Mouse (Mus musculus) gastrocnemius, postnatal 25 days (tissue): ENCODE results near the gene Eva1c. TPM values are rescaled to one million over a fixed set of nuclear protein-coding genes. Genes with fewer than 3 reads are reported as not detected.

Source experiments
- DNase-seq: peaks from one replicate; pipeline ENCODE4 v3.0.0; 2022
- microRNA-seq, 2 experiments: library from miRNA; unstranded; fragments of <30 nt; microRNA quantifications; one replicate each; pipeline ENCODE4 v1.2.0; 2021; ENCODE audit warnings: borderline replicate concordance in 2 of 2
- total RNA-seq, 2 experiments: library from RNA; stranded (reverse); gene quantifications; 1 replicate in 1 of 2; 2 replicates in 1 of 2; pipeline ENCODE4 v1.2.3; 2021

Eva1c gene
- total RNA-seq, 2 experiments from 2014 or later = 0.24 TPM; not detected in 1

DNA sequence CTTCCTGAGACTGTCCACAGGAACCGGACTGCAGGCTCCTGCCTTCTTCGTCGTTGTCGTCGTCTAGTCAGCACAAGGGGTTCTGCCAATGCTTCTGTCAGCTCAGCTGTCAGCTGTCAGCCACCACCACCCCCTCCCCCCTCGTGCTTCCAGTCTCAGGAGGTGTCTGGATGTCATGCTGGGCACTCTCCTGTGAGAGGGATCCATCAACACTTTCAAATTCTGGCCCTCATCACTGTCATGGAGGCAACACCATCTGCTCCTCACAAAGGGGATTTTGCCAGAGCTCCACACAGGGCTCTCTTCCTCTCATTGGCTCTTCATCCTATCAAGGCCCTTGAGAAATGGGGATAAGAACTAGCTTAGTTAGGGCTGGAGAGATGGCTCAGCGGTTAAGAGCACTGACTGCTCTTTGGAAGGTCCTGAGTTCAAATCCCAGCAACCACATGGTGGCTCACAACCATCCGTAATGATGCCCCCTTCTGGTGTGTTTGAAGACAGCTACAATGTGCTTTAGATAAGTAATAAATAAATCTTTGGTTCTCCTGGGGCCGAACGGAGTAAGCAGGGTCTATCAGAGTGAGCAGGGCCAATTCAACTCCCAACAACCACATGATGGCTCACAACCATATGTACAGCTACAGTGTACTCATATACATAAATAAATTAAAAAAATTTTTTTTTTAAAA is 95.1 kb downstream of the Eva1c start:
- peak; percentile 40 for DNase-seq

DNA sequence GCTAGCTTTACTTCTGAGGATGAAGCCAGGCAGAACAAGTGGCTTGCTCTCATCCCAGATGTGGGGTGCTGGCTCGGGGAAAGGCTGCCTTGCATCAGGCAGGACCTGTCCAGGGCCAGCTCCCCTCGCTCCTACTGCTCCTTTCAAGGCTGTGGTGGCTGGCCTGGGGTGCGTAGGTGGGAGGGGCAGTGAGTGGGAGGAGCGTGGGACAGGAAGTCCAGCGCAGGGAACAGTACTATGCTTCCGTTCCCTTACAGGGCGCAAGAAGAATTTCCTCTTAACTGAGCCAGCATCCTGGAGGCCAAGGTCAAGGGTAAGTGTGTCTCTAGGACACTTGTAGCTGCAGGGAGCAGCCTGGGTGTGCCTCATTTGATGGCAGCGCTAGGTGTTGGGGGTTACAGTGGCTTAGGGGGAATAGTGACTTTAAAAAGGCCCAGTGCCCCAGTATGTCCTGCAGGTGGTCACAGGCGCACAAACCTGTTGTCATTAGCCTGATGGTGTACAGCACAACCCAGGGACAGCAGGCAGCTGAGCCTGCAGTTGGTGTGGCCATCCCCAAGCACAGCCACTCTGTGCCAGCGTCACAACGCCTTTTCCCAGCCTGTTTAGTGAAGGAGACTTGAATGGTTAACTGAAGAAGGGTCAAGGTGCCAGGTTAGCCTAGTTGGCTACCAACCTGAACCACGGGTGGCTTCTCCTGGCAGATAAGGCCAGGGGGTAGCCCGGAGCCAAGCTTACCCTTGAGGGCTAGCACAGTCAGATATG is 98.3 kb downstream of the Eva1c start:
- no peak for DNase-seq

DNA sequence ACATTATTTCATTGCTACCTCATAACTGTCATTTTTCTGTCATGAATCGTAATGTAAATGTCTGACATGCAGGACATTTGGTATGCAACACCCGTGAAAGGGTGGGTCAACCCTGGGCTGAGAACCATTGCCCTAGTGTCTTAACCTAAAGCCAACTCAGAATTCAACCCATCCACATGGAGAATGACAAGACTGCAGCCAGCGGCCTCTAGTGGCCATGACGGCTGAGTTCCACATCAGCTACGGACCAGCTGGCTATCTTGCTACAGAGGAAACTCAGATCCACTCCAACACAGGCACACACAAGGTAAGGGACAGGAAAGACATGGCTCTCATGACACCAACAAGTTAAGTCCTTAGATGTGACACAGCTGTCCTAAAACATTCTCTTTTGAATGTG is 98.9 kb downstream of the Eva1c start:
- no peak for DNase-seq

DNA sequence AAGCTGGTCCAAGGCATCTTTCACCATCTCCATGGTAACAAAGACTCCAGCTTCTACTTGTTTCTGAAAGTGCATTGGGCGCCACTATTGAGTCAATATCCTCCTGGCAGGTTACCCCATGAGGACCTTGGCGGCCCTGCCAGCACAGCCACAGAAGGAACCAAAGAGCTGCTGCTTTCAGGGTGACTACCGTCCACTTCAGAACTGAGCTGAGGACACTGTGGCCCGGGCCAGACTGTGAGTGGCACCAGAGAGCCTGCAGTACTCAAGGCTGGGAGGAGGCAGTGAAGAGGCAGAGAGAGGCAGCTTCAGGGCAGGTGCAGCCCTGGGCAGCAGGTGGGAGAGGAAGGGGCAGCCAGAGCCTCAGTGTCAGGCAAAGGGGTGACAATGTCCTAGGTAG is 100.9 kb downstream of the Eva1c start:
- no peak for DNase-seq

DNA sequence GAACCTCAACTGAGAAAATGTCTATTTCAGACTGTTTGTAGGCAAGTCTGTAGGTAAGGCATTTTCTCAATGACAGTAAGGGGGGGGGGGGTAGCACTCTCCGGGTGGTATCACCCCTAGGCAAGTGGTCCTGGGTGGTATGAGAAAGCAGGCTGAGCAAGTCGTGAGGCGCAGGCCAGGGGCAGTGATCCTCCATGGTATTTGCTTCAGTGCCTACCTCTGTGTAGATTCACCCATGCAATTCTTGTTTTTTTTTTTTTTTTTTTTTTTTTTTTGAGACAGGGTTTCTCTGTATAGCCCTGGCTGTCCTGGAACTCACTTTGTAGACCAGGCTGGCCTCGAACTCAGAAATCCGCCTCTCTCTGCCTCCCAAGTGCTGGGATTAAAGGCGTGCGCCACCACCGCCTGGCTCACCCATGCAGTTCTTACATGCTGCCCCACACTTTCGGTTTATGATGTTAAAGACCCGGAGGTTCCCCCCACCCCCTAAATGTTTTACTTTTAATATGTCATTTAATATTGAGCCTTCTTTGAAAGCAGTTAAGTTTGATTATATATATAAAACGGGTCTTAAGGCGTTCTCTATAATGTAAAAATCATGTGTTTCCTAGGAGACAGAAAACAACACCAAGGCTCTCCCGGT is 107.1 kb downstream of the Eva1c start:
- DNase-seq = no peak

DNA sequence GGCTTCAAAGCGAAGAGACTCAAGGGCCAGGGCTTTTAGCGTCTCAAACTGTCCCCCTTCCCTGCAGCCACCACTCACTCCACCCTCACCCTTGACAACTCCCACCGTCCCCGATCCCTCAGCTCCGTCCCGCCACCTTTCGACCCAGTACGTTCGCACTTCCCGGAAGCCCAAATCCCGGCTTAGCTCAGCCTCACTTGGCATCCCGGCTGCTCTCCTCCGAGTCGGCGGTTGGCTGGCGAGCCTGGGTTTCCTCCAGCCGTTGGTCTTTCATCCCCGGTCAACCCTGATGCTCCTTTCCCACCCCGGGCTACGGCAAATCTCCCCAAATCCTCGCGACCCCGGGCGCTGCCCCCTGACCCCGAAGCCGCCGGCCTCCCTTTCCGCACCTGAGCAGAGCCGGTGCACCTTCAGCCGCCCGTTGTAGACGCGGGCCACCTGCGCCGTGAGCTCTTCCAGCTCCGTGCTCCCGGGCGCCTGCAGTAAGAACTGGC is 107.7 kb downstream of the Eva1c start:
- peak; percentile 60 for DNase-seq

DNA sequence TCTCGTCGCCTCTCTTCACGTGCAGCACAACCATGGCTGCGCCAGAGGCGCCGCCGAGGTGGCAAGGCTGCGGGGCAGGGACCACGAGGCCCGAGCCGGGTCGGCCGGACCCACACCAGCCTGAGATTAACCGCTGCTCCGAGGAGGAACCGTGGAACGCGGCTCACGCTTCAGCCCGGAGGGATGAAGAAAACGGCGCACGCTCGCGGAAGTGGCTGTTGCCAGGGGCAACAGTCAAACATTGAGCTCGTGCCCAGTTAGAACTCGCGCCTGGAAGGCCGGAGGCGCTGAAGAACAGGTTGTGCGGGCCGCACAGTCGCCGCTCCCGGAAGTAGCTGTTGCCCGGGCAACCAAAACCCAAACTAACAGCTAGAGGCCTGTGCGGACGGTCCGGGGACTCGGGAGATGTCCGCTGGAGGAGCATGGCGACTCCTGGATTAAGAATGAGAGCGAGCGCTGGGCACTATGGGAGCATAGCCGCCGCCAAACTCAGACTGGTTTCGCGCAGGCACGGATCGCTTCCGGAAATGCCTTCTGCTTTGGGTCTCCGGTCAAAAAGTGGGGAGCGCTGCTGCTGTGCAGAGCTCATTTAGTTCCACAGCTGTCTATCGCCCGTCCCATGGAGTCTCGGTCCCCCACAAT is 108.3 kb downstream of the Eva1c start, which contains the start of gene Cfap298:
Cfap298 (minus strand) TSS at position 428 of the 642 bp plus-strand sequence.
- DNase-seq = peak; percentile 91

DNA sequence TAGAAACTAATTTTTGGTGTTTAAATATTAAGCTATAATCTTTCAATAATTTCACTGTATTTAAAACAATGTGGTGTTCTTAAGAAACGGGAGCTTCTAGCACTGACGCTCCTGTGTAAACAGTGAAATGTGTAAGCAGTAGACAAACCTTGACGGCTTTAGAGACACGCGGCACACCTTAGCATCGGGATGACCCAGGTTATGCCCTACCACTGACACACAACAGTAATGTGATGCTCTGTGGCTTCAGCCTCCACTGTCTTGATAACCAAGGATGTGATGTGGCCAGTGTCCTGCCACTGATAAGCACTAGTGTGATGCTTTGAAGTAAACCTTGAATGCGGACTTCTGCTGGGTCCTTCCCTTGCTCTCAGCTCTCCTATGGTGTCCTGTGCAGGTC is 114.7 kb downstream of the Eva1c start:
- no peak for DNase-seq

DNA sequence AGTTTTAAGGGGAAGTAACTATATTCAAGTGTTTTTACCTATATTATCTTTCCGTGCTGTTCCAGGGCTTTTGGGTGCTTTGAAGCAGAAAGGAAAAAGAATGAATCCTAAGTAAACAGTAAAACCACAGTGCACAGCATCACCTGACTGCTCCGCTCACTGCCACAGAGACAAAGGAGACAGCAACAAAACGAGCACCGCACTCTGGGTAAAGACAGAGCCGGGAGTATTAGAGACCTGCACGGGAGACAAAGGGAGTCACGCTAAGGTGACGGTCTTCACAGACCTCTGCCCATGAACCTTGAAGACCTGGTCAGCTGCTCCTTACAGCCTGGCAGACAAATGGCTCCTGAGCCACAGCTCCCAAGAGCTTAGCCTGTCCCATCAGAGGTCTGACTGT is 120.5 kb downstream of the Eva1c start:
- DNase-seq = no peak

DNA sequence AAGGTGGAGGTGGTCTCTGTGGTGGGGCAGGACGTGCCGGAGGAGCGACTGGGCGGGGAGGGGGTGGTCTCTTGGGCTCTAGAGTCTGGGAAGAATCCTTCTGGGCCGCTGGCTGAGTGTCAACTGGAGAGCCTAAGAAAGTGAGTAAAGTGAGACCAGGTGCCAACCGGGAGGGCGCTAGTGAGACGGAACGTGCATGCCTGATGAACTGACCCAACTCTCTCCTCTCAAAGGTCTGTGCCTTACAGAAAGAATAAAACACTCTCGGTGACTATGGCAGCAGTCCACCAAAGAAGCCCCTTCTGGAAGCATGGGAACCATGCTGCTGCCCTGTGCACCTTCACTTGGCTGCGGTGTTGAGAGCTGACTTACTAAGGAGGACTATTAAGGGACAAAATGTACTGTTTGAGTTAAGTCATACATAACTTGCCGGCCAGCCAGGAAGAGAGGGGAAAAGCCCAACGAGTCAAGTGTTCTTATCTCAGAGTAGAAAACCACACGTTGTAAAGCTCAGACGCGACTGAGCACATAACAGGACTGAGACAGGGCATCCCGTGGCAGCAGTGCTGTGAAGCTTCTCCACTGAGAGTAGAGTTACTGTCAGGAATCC is 123.9 kb downstream of the Eva1c start:
- no peak for DNase-seq

DNA sequence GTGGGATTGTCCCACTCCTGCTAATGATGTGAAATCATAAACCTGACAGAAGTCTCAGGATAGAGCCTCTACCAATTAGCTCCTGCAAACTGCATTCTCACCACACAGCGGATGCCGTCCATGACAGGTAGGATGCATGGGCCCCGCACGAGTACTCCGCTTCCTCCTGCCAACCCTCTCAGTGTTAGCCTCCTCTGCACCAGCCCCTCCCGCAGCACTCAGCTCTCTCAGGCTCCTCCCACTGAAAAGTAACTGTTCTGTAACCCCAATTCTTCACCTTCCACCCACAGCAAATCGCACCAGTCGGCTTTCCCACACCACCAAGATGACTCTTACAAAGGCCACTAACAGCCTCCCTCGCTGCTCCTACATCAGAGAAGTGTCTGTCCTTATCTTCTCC is 126.6 kb downstream of the Eva1c start:
- DNase-seq = no peak

DNA sequence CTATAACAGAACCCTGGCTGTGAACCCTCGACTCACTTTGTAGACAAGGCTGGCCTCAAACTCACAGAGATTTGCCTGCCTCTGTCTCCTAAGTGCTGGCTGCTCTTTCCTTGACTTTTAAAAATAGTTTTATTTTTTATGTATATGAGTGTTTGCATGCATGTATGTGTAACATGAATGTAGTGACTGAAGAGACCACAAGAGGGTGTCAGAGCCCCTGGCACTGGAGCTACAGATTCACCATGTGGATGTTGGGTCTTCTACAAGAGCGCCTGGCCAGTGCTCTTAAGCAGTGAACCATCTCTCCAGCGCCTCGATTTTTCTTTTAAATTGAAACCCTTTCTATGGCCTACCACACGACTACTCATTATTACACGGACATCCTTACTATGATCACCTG is 127.3 kb downstream of the Eva1c start:
- no peak for DNase-seq

Small RNAs within 50 kb of the gene (microRNA-seq; reads per million reads assigned to microRNA genes)
- 0 reads per million in 2 experiments for gene Gm22933

Other genes with a start within 250 kb of the Eva1c start
- 1 to 10 TPM in 1 of 2 experiments, under 1 TPM in 1; 0.97 to 1.3 TPM for gene Mis18a, start 99.3 kb upstream of the Eva1c start, total RNA-seq
- 1 to 10 TPM in 1 of 2 experiments, under 1 TPM in 1; 0.69 to 5.3 TPM for gene Mrap, start 88.5 kb upstream of the Eva1c start, total RNA-seq
- 1 to 10 TPM; 3.5 to 4.5 TPM for gene Urb1, start 16.3 kb upstream of the Eva1c start, total RNA-seq
- gene Cfap298, start 108.4 kb downstream of the Eva1c start, total RNA-seq = 10 to 100 TPM; 23.8 to 25.9 TPM
- 10 to 100 TPM in 1 of 2 experiments, 1 to 10 TPM in 1; 10.0 to 10.9 TPM for gene Synj1, start 184.6 kb downstream of the Eva1c start, total RNA-seq
- 1 to 10 TPM; 8.9 to 9.8 TPM for gene Paxbp1, start 217.8 kb downstream of the Eva1c start, total RNA-seq